Mouse (Mus musculus) gastrocnemius, postnatal 14 days (tissue): ENCODE results near the gene Ewsr1. TPM values are rescaled to one million over a fixed set of nuclear protein-coding genes. Genes with fewer than 3 reads are reported as not detected.
A peak's percentile ranks its signal among the peaks of the same experiment; 100 is the strongest.
"Not testable (repeated sequence)": the region's sequence is repeated elsewhere in the genome, so short reads cannot be mapped to it uniquely, and the experiment has no call there.

Source experiments
- DNase-seq: peaks from one replicate; pipeline ENCODE4 v3.0.0; 2021; ENCODE audit warnings: mixed read lengths
- intact Hi-C: fragments of 180-260 bp; cut with DNase I; formaldehyde crosslinking; loops from one replicate; pipeline ENCODE4 v1.15.1; 2025; ENCODE audit warnings: low total_unique reads
- total RNA-seq, 2 experiments: library from RNA; stranded (reverse); gene quantifications; 2 replicates each; pipeline ENCODE4 v1.2.3; 2021

The Ewsr1 gene
- total RNA-seq, 2 experiments from 2014 or later, result 87.0 to 90.4 TPM

DNA sequence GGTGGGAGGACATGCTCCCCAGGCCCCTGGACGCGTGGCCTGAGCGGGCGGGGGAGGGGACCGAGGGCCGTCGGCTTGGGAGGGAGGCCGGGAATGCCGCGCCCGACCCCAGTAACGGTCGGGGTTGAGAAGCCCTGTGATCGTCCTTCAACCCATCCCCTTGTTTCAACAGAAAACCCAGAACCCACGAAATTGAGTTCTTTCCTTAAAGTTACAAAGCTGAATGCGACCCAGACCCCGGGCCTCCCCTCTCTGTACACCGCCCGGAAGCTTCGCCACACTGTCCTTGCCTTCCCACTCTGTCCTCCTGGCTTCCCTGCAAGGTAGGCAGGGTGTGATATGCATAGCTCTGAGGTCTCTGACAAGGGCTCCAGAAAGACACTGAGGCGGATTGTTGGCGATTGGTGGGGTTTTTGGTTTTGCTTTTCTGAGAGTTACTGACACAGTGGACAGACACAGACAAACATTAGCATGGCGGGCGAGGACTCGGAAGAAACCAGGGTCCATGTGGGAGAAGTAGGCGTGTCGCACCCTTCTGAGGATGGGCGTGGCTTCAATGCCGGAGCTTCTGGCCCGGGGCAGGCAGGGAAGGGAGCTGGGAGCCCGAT lies 614 bp upstream of the Ewsr1 start:
- intact Hi-C loops, result no loop called here
- peak; percentile 85 for DNase-seq

DNA sequence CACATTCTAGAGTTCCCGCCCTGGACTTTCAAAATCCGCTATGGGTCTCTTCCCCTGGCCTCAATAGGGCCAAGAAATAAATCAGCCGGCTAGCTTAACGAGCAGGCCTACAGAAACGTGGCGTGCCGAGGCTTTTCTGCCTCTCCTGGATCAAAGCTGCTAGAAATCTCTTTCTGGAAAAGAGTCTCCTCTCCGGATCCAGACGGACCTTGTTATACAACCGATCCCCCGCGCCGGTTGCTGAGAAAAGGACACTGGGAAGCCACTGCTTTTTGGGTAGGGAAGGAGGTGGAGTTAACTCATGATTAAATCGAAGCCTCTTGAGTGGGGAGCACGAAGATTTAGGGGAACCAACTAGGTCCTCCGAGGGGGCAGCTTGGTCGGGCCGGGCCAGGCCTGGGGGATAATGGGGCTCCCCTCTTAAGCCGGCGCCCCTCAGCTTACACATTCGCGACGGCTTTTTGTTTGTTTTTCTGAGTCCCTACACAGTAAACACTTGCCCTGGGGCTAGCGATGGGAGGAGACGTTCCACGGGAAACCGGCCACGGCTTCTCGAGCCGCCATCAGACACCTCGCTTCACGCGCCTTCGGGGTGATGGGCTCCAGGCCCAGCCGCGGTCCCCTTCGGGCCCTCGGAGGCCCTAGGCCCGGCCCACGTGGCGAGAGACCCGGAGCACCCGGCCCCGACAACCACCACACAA lies 881 bp downstream of the Ewsr1 start:
- DNase-seq, result no peak
- intact Hi-C loops, result no loop called here

DNA sequence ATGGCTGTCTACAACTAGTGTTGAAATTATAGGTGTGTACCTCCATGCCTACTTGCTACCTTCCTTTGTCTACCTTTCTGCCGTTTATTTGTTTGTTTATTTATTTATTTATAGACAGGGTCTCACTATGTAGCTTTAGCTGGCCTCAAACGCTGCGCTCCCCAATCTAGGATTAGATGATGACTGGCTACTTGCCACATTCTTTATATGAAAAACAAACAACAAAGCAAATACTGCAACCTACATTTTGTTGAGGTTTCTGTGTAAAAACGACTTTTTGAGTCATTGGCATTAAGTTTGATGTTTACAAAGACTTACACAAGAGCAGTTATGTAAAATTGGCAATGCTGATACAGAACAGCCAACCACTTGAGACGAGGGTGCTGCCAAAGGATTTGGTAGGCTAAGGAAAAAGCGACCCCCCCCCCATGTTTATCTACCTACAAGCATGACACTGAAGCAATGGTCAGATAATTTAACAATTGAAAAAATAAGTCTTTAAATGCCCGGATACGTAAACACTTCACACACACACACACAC lies 2.5 kb downstream of the Ewsr1 start:
- intact Hi-C loops, result no loop called here

DNA sequence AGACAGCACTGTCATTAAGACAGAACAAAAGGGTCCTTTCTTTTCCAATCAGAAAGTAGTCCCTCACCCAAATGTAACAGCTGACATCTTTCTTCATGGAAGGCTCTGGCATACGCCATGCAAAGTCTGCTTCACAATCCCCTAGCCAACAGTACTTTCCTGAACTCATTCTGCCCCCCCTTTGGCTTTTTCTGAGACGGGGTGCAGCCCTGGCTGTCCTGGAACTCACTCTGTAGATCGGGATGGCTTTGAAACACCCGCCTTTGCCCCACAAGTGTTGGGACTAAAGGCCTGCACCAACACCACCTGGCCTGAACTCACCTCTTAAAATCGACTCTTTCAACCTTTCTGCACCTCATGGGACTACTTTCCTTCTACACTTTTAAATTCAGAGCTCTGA lies 3.2 kb downstream of the Ewsr1 start:
- intact Hi-C loops, result no loop called here

More for the DNA sequence above, 2.5 kb downstream of the Ewsr1 start:
- DNase-seq, result no peak

DNA sequence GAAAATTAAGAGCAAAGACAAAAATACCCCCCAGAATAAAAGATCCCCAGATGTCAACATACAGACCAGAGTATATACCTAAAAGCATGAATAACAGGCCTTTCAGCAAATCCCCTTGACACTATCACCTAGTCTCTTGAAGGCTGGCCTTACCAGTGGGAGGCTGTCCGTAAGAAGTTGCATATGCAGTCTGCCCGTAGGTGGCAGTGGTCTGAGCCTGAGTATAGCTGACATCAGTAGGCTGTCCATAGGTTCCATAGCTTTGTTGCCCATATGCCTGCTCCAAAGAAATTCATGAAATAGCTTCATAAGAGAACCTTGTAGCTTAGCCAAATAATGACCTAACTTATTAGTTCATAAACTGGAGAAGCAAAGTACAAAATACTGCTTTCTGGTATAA lies 7.4 kb downstream of the Ewsr1 start:
- no peak for DNase-seq
- intact Hi-C loops, result no loop called here

More for the DNA sequence above, 3.2 kb downstream of the Ewsr1 start:
- DNase-seq, result no peak

DNA sequence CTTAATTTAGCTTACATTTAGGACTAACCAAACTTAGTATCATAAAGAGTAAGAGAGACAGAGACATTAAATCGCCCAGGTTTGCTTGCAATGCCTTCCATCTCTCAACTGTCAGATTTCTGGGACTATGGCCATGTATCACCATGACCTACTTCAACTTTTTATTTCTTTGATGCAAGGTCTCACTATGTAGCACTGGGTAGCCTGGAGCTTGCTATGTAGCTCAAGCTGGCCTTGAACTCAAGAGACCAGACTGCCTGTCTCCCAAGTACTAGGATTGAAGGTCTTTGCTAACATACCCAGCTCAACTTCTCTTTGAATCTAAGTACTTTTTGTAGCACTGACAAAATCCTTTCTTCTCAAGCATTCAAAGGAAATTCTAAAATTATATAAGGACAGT lies 9.9 kb downstream of the Ewsr1 start:
- no peak for DNase-seq
- intact Hi-C loops, result no loop called here

DNA sequence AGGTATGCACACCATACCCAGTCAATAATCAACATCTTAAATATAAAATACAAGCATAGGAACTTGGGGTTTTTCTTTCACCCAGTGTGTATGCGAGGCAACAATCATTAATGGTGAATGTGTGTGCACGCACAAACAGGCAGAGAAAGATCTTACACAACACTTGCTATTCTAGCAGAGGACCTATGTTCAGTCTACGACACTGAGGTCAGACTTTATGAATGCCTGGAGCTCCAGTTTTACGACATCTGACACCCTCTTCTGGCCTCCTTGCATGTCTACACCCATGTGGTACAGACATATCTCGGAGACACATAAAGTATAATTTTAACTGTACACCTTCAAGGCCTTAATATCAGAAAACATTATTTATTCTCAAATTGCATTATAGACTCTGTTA lies 22.2 kb downstream of the Ewsr1 start:
- DNase-seq, intact Hi-C loops: not testable (repeated sequence)

DNA sequence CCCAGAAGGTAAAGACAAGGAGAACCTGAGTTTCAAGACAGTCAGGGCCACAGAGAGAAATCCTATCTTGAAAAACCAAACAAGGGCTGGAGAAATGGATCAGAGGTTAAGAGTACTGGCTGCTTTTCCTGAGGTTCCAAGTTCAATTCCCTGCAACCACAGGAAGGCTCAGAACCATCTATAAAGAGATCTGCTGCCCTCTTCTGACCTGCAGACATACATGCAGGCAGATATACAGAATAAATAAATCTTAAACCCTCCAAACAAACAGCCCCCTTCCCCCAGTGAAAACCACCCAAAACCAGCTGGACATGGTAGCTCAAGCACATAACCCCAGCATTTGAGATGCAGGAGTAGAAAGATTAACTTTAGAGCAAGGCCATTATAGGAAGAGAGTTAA lies 23.3 kb downstream of the Ewsr1 start:
- intact Hi-C loops, result no loop called here
- DNase-seq, result no peak

DNA sequence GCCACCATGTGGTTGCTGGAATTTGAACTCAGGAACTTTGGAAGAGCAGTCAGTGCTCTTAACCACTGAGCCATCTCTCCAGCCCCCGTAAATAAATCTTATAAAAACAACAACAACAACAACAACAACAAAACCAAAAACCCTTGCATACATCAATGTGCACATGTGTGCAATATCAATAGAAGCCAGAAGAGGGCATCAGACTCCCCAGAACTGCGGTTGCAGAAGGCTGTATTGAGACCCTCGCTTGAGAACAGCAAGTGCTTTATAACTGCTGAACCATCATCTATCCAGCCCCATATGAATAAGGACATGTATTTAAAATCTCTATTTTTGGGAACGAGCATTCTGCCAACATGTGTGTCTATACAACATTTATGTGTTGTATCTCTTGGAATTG lies 24.2 kb downstream of the Ewsr1 start:
- no peak for DNase-seq
- intact Hi-C loops, result no loop called here

DNA sequence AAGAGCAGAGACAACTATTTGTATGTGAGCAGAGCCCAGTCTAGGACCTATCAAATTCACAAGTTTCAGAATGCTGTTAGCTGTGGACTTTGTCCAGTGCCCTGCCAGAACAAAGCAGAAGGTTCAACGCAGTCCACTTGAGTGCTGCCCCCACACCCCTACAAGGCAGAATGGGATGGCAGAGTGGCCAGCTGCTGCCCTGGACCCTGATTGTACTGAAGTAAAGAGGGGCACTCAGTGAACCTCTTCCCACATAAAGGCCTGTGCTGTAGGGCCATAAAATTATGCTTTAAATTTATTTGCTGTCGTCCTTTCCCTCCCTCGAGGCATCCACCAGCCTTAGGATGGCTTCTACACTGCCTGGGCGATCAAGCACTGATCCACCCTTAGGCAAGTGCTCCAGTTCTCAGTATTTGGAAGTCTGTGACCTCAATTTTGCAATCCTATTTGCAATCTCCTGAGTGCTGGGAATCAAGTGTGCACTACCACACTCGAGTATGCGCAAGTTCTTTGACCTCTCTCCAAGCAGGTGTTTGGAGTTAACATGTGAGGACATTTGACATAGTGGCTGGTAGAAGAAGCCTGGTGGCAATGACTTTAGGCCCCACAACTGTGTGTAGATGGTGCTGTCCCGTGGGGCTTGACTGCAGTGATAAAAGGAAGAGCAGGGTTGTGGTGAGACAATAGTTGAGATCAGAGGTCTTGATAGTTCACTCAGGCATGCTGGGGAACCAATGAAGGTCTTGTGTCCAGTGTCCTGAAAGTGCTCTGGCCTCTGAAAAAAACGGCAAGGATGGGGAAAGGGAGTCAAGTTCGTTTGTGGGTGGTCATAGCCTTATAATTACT lies 30.7 kb downstream of the Ewsr1 start:
- intact Hi-C loops, result no loop called here
- no peak for DNase-seq

DNA sequence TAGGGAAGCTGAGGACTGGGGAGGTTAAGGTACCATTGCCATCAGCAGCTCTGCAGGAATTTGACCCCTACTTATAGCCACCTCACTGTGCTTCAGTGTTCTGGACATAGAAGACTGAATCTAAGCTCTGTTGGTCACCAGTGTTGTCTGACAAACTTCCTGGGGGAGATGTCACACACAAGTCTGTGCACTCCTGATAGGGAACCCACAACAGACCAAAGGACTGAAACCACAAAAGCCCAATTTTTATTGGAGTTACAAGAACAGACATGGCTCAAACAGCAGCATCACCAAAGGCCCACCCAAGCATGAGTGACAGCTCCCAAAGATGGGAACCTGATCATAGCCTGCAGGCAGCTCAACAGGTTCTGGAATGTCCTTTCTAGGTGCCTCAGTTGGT lies 32.0 kb downstream of the Ewsr1 start:
- DNase-seq, result no peak
- intact Hi-C loops, result no loop called here

DNA sequence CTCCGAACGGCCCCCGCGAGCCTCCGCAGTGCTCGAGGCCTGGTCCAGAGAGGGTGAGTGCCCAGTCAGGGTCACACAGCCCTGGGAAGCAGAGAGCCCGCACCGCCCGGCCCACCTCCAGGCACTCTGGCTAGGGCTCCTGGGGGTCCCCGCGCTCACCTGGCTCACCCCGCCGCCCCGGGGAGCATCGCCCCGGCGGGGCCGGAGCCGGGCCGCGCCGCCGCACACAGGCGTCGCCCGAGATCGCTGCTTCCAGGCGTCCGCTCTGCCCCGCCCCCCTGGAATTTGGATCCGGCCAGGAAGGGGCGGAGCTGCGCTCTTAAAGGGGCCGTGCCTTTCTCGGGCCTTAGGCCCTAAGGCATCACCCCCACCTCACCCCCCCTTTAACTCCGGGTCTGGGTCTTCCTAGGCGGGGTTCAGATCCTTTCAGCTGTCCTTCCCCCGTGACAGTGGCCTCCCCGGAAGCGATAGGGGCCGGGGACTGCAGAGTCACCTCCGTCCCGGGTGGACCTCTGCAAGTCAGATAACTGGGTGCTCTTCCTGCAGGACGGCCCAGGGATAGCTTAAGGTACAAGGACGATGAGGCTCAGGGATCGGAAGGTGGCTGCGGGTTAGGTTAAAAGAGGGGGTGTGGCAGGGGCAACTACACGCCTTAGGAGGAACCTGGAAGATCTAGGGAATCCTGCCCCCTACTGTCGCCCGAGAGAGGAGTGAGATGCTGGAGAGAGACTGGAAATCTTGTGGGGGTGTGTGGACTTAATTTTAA lies 33.8 kb downstream of the Ewsr1 start, which contains the start of gene Gas2l1:
Gene Gas2l1, minus strand, starts transcription at position 272 of the 766 bp plus-strand sequence.
- peak; percentile 92 for DNase-seq
- intact Hi-C loops, result no loop called here

DNA sequence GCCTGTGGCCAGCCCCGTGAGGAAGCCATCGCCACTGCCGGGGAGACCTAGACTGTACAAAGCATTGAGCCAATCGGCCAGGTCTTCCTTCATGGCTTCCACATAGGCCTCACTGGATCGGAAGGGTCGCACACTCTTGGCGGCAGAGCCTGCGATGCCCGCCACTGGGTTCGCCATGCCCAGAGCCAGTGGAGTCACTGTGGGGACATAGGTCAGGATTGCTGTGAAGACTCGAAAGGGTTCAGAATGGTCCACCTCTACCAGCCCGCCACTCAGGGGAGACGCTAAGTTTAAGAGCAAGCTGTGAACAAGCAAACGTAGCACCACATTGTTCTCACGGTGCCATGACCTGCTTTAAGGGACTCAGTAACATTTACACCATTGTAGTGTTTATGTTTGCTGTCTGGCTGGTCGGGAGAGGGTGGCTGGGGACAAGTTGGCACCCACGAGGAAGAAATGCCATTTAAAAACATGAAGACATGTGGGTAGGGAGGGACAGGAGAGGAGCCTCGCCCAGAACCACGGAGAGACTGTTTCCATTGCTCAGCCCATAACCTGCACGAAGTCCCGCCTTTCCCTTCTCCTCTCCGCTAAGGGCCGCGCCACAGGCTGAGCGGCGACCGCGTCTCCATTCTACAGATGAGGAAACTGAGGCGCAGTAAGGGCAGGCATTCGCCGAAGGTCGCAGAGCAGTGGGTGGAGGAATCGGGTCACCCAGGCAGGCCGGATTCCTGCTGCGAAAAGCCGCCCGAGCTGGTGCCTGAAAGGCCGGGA lies 34.6 kb downstream of the Ewsr1 start:
- no peak for DNase-seq
- intact Hi-C loops, result no loop called here

DNA sequence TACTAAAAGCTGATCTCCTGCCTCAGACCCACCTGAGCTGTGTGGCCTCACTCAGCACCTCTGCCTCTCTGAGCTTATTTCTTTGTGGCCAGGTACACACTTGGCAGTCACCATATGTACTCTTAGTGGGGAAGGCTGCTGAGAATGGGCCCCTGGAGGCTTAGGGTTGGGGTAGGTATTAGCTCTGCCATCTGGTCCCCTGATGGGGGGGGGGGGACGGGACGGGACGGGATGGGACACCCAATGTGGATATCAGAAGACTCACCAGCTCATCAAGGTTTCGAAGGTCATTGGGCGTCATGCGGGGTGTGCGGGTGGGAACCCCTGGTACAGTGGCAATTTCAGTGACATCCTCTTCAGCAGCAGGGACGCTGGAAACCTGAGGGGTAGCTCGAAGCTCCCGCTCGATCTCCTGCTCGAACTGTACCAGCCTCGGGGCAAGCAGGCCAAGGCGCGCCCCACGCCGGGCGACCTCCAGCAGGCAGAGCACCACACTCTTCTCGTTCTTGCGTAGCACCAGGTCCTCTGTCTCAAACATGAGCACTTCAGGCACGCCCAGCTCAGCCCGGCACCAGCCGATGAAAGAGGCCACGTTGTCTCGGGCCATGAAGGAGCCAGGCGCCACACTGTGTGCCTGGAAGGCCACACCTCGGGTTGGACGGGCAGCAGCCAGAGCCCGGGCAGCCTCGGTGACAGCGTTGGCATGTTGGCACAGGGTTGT lies 35.3 kb downstream of the Ewsr1 start:
- DNase-seq, result peak; percentile 42
- intact Hi-C loops, result no loop called here

DNA sequence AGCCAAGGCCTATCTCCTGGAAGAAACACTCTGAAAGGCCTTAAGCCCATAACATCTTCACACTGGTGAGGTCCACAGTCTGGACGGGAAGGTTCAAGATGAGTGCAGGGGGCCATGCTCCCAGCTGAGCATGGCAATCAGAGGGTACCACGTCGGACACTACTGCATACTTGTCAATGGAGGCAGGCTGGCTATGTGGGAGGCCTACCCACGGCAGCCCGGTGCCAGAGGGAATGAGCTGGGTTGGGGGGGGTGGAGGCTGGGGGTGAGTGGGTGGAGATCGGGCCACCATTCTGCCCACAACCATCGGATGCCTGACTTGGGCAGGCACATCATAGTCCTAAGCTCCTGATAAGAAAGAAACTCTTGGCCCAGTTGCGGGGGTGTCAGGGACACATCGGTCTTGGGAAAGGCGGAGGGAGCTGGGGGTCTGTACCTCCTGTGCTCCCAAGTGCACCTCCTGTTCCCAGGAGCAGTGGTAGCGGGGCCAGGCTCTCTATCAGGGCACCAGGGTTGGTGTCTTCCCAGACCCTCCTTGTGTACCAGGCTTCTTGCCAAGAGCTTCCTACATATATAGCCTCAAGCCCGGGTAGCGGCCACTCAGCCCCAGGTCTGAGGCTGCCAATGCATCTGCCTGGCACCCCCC lies 36.1 kb downstream of the Ewsr1 start:
- intact Hi-C loops, result no loop called here
- no peak for DNase-seq

DNA sequence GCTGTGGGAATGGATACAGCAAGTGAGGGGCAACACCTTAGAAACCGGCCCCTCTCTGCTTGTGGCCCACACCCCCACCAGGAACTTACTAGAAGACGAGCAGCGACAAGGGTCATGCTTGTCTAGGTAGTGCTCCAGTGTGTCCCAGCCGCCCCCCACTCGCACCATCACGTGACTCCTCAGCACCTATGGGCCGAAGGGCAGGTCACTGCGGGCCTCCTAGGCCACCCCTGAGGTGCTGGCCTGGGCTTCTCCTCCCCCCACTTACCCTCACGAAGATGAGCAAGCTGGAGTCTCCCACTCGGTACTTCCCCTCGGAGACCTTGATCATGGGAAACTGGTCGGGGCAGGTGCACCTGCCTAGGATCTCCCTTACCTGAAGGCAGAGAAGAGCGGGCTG lies 36.7 kb downstream of the Ewsr1 start:
- intact Hi-C loops, result no loop called here
- no peak for DNase-seq

DNA sequence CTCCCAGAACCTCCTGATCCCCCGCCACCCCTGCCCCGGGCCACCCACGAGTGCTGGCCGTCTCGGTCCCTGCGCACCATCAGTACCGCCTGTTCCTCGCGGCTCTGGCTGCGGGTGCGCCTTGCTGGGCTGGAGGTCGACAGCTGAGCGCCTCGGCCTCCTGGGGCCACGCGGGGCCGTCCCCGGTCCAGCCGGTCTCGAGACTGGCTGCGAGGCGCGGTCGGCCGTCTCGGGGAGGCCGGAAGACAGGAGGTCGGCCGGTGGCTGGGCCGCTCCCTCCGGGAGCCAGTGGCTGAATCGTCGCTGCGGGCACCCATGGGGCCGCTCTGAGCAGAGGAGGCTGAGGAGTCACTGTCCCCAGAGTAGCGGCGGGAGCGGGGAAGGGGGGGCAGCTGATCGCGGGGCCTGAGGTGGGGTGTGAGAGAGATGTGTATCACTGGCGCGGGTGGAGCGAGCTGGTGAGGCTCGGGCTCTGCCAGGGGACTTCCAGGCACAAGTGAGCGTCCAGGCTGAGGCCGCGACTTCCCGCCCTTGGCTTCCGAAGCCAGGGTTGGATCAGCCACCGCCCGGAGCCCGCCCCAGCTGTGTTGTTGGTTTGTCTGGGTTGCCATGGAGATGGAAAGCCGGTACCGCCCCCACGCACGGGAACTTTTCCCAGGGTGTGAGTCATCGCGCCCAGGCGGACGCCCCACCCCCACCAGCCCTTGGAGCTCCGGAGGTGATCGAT lies 37.5 kb downstream of the Ewsr1 start:
- DNase-seq, result peak; percentile 94
- intact Hi-C loops, result loop anchor here (2.0 kb wide), 1 partner anchor 43 kb away; no protein-coding TSS in a partner anchor
